Mouse (Mus musculus) heart, embryonic 11.5 days (tissue): ENCODE measurements at regions not wholly inside any gene's neighbourhood (a gene's known extent, or its start where the extent isn't known, plus 50 kb on each side); places are given as distances from the start of the nearest gene placed in this dataset.

ENCODE experiments used
- ATAC-seq: fragments of 200-750 bp; cut with Nextera tagmentation; replicated peaks from 2 replicates; pipeline ENCODE4 v1.8.0; 2017; ENCODE audit warnings: moderate library complexity; ENCODE audit not compliant: insufficient number of reproducible peaks, low FRiP score, low TSS enrichment
- H3K27ac ChIP-seq: fragments of 300-500 bp; sonication (generic); 2 replicates; pipeline ENCODE4 v1.5.1; 2014; ENCODE audit warnings: mild to moderate bottlenecking, low read depth, low read length
- H3K27me3 ChIP-seq: fragments of 300-500 bp; sonication (generic); 2 replicates; pipeline ENCODE4 v1.6.1; 2014; ENCODE audit warnings: mild to moderate bottlenecking, low read length, mixed read lengths; ENCODE audit not compliant: control insufficient read depth, insufficient read depth
- H3K36me3 ChIP-seq: fragments of 300-500 bp; sonication (generic); 2 replicates; pipeline ENCODE4 v1.6.1; 2014; ENCODE audit warnings: mild to moderate bottlenecking, low read length, moderate library complexity, mixed read lengths; ENCODE audit not compliant: control insufficient read depth, insufficient read depth
- H3K4me1 ChIP-seq: fragments of 300-500 bp; sonication (generic); 2 replicates; pipeline ENCODE4 v1.6.1; 2014; ENCODE audit warnings: low read length; ENCODE audit not compliant: control insufficient read depth, insufficient read depth
- H3K4me2 ChIP-seq: fragments of 300-500 bp; sonication (generic); 2 replicates; pipeline ENCODE4 v1.6.1; 2014; ENCODE audit warnings: mild to moderate bottlenecking, moderate library complexity
- H3K4me3 ChIP-seq: fragments of 300-500 bp; sonication (generic); 2 replicates; pipeline ENCODE4 v1.5.1; 2014; ENCODE audit warnings: low read depth, low read length
- H3K9ac ChIP-seq: fragments of 300-500 bp; sonication (generic); 2 replicates; pipeline ENCODE4 v1.6.1; 2014; ENCODE audit warnings: mild to moderate bottlenecking, low read depth, low read length, moderate library complexity
- H3K9me3 ChIP-seq: fragments of 300-500 bp; sonication (generic); replicated peaks from 2 replicates; pipeline ENCODE4 v1.6.1; 2016; ENCODE audit warnings: low read length; ENCODE audit not compliant: control insufficient read depth
- WGBS: fragments of 180-500 bp; shearing (Covaris S2); extraction: QIAGEN DNeasy Blood & Tissue Kit; methylation state at CpG from one replicate; pipeline ENCODE4 v1.1.7; 2014; ENCODE audit not compliant: insufficient replicate concordance; 5-methylcytosine and 5-hydroxymethylcytosine counted together

- Histone ChIP-seq H3K4me2 (no peak overlapping the region), H3K36me3 (no peaks in the 10 kb centered on the region), H3K9me3 (no peaks in the 10 kb centered on the region), H3K27ac (no peak overlapping the region), H3K4me3 (no peak overlapping the region), H3K4me1 (no peaks in the 10 kb centered on the region), H3K27me3 (no peaks in the 10 kb centered on the region), H3K9ac (no peak overlapping the region)
- 77% methylated on average over 8 of the region's 8 CpGs for WGBS
- no peak for ATAC-seq
Observed at GRCm38 (mm10) chr1:77265677-77266076, 249.2 kb downstream of the Epha4 start.

- Histone ChIP-seq H3K27ac (no peak overlapping the region), H3K4me3 (no peak overlapping the region), H3K27me3 (no peaks in the 10 kb centered on the region), H3K9me3 (no peaks in the 10 kb centered on the region), H3K4me1 (no peaks in the 10 kb centered on the region), H3K4me2 (no peak overlapping the region), H3K9ac (no peak overlapping the region), H3K36me3 (no peaks in the 10 kb centered on the region)
- WGBS = 79% methylated on average over 4 of the region's 4 CpGs
- ATAC-seq = no peak
Observed at GRCm38 (mm10) chr1:77267311-77268003, 247.4 kb downstream of the Epha4 start.

DNA sequence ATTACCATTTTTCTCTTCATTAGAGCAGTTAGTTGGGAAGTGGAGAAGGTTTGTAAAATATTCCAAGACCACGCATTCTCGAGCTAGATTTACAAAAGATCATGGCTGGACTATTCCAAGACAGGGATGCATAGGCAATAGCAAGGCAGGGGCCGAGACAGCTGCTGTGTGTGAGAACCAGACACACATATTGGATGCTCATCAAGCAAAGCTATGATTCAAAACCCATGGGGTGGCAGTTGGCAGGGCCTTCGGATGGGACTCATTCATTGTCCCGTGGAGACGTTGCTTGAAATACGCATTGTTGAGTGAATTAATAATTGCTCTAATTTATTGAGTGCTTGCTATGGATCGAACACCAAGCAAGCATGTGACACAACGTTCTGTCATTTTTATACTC, 239.6 kb downstream of the Epha4 start:
- 89% methylated on average over 9 of the region's 9 CpGs for WGBS
- no peak for ATAC-seq
- Histone ChIP-seq H3K27ac (no peak overlapping the region), H3K4me2 (no peak overlapping the region), H3K27me3 (no peaks in the 10 kb centered on the region), H3K4me3 (no peak overlapping the region), H3K9ac (no peak overlapping the region), H3K36me3 (no peaks in the 10 kb centered on the region), H3K4me1 (no peaks in the 10 kb centered on the region), H3K9me3 (no peaks in the 10 kb centered on the region)

DNA sequence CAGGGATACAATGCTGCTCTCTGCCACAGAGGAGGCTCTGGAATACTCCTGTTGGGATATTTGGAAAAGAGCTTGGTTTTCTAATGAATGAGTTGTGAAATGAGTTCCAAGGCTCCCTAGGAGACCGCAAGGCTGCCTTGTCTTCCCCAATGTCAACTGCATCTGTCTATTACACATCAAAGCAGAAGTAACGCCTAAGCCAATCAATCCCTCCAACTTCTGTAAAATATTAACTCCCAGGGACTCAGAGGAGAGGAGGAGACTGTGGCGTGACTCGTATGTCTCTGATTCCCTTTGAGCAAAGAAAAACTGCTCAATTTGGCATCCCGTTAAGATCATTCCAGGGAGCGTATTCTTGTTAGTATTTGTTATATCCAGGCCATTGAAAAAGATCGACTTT, 235.3 kb downstream of the Epha4 start:
- Histone ChIP-seq H3K9ac (no peak overlapping the region), H3K4me1 (no peaks in the 10 kb centered on the region), H3K4me3 (no peak overlapping the region), H3K27ac (no peak overlapping the region), H3K4me2 (no peak overlapping the region), H3K36me3 (no peaks in the 10 kb centered on the region), H3K9me3 (no peaks in the 10 kb centered on the region), H3K27me3 (no peaks in the 10 kb centered on the region)
- no peak for ATAC-seq
- 75% methylated on average over 7 of the region's 7 CpGs for WGBS

DNA sequence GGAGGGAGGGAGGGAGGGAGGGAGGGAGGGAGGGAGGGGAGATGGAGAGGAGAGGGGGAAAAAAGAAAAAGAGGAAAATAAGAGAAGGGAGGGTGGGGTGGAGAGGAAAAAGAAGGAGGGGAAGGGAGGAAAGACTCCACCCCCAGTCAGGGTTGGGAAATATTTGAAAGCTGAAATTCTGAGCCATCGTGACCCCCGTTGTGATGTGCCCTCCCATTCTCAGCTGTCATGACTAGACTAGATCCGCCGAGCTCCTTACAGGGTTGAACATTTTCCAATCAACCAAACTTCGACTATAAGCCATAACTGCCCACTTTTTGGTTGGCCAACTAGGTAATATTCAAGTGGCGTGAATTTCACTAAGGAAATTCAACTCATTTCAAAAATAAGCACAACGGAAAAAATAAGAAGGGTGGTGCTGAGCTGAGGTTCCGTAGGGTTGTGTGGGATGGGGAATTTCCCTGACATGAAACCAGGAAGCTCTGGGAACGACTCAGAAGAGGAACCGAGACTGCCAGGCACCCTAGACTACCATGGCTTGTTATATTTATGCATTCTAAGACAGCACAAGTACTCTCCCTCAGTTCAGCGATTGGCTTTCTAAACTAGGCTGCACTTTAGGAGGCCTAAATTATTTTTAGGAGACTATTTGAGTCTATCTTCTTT, 234.4 kb downstream of the Epha4 start:
- Histone ChIP-seq H3K4me1 (no peaks in the 10 kb centered on the region), H3K36me3 (no peaks in the 10 kb centered on the region), H3K4me2 (no peak overlapping the region), H3K9ac (no peak overlapping the region), H3K27ac (no peak overlapping the region), H3K9me3 (no peaks in the 10 kb centered on the region), H3K27me3 (no peaks in the 10 kb centered on the region), H3K4me3 (no peak overlapping the region)
- ATAC-seq = no peak
- WGBS = 87% methylated on average over 11 of the region's 11 CpGs

DNA sequence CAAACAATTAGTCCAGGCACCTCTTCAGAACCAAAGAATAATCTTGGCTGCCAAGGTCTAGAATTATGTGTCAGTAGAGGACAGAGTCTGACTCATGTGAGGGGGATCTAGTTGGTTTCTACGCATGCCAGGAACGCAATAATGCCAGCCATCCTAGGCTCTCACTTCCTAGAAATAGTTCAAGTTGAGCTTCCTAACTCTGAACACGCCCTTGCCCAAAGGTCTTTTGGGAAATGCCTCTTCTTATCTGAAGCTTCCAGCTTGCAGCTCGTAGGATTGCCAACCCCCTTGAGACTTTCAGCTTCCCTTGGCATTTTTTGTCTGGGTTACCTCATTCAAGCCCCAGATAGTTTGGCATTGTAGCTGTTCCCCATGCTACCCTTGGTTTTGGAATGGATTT, 233.1 kb downstream of the Epha4 start:
- no peak for ATAC-seq
- Histone ChIP-seq H3K4me3 (no peak overlapping the region), H3K27ac (no peak overlapping the region), H3K9ac (no peak overlapping the region), H3K4me1 (no peaks in the 10 kb centered on the region), H3K36me3 (no peaks in the 10 kb centered on the region), H3K9me3 (no peaks in the 10 kb centered on the region), H3K4me2 (no peak overlapping the region), H3K27me3 (no peaks in the 10 kb centered on the region)
- 65% methylated on average over 4 of the region's 4 CpGs for WGBS

GRCm38 (mm10) chr1:77298713-77299132, 216.2 kb downstream of the Epha4 start:
- Histone ChIP-seq H3K36me3 (no peaks in the 10 kb centered on the region), H3K27ac (peak overlapping the region; percentile 46; the same call in 1 of the 2 replicates), H3K9me3 (no peaks in the 10 kb centered on the region), H3K4me1 (no peaks in the 10 kb centered on the region), H3K4me2 (no peak overlapping the region), H3K27me3 (no peaks in the 10 kb centered on the region), H3K9ac (no peak overlapping the region), H3K4me3 (no peak overlapping the region)
- WGBS = 53% methylated on average over 4 of the region's 4 CpGs
- peak; percentile 98 for ATAC-seq

DNA sequence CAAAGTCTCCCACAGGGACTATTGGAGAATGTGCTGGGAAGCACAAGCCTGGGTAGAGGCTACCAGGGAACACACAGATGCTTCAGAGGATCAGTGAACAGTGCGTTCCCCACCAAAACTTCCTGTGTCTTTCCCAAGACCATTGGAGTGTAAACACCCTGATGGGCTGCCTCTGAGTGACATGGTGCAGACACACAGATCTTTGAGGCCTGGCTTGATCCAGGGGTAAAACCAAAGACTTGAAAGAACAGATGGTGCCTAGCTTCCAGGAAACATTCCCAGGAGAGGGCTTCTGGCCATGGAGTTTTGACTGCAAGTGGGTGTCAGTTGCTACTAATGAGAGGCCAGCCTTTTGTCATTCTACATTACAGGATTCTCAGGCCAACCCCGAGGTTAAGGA, 214.1 kb downstream of the Epha4 start:
- no peak for ATAC-seq
- Histone ChIP-seq H3K36me3 (no peaks in the 10 kb centered on the region), H3K4me1 (no peaks in the 10 kb centered on the region), H3K4me3 (no peak overlapping the region), H3K4me2 (no peak overlapping the region), H3K27ac (no peak overlapping the region), H3K27me3 (no peaks in the 10 kb centered on the region), H3K9me3 (no peaks in the 10 kb centered on the region), H3K9ac (no peak overlapping the region)
- 43% methylated on average over 2 of the region's 2 CpGs for WGBS

- Histone ChIP-seq H3K27ac (no peak overlapping the region), H3K9me3 (no peaks in the 10 kb centered on the region), H3K4me2 (no peak overlapping the region), H3K27me3 (no peaks in the 10 kb centered on the region), H3K4me3 (no peak overlapping the region), H3K9ac (no peak overlapping the region), H3K36me3 (no peaks in the 10 kb centered on the region), H3K4me1 (no peaks in the 10 kb centered on the region)
- no peak for ATAC-seq
- WGBS = 88% methylated on average over 2 of the region's 2 CpGs
Observed at GRCm38 (mm10) chr1:77304770-77305169, 210.1 kb downstream of the Epha4 start.
